Mouse (Mus musculus) cerebellum, adult 2 months (tissue): ENCODE measurements around the gene Ly9.

Source experiments
- CTCF ChIP-seq: fragments of 200-500 bp; IDR thresholded peaks from 2 replicates; pipeline ENCODE4 v1.5.1; 2011; ENCODE audit warnings: low read depth, mild to moderate bottlenecking, control low read depth, low read length, moderate library complexity, borderline replicate concordance; ENCODE audit not compliant: insufficient read depth
- POLR2A ChIP-seq: fragments of 200-500 bp; IDR thresholded peaks from 2 replicates; pipeline ENCODE4 v1.6.1; 2011; ENCODE audit warnings: low read length, control low read depth, borderline replicate concordance; ENCODE audit not compliant: insufficient read depth

GRCm38 (mm10) chr1:171558407-171558806 is 48.8 kb downstream of the Ly9 start:
- TF ChIP-seq POLR2A: no peak
- no peak for TF ChIP-seq CTCF
